Mouse (Mus musculus): Measurements from ENCODE around the gene Mycbp2. TPM values are rescaled to one million over a fixed set of nuclear protein-coding genes. Genes with fewer than 3 reads are reported as not detected.

The Mycbp2 gene
- 31.6 TPM for polyA plus RNA-seq (2014; fragmentation: Illumina TruSeq; extraction: RNeasy Lipid Tissue Mini Kit (QIAGEN cat#74804); ENCODE audit: low read depth, low replicate concordance)

DNA sequence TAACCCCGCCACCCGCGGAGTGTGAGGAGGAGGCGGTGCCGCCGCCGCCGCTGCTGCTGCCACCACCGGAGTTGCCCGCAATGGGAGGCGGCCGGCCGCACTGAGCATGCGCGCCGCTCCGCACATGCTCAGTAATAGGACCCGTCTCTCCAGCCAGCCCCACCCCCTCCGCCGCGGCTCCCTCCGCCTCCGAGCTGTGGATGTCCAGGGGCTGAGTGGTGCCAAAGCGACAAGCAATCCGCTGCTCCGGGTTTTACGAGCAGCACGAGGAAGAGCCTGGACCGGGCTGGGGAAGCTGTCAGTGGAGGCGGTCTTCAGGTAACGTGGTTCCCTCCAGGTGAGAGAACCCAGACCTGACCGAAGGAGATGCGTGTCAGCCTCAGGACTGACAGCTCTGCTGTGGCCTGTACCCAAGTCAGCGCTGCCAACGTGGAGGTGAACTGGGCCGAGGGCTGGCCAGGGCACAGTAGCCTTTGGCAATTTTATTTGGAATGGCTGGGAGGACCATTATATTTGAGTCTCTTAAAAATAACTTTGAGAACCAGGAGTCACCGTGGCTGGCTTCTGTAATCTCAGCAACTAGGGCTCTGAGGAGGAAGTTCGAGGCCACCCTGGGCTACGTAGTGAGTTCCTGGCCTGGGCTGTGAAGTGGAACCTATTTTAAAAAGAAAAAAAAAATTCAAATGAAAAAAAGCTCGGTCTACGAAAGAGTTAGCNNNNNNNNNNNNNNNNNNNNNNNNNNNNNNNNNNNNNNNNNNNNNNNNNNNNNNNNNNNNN, at the start of gene Mycbp2:
Gene Mycbp2 (minus strand): TSS at position 86 of the 777 bp plus-strand sequence.

GRCm38 (mm10) chr14:103099238-103099933, 247.2 kb downstream of the Mycbp2 start, which contains the start of gene Fbxl3:
Gene Fbxl3 (minus strand): TSS chr14:103099566.

GRCm38 (mm10) chr14:103069864-103070611, 276.6 kb downstream of the Mycbp2 start, which contains the start of gene Cln5:
Gene Cln5 (plus strand): TSS chr14:103070216.

Other genes with a start within 250 kb of the Mycbp2 start
- 65.7 TPM for gene Fbxl3, start 247.2 kb downstream of the Mycbp2 start, polyA plus RNA-seq (2014; fragmentation: Illumina TruSeq; extraction: RNeasy Lipid Tissue Mini Kit (QIAGEN cat#74804); ENCODE audit: low read depth, low replicate concordance)
- 0.42 TPM for gene Scel, start 166.5 kb upstream of the Mycbp2 start, polyA plus RNA-seq (2014; fragmentation: Illumina TruSeq; extraction: RNeasy Lipid Tissue Mini Kit (QIAGEN cat#74804); ENCODE audit: low read depth, low replicate concordance)